Mouse (Mus musculus): Measurements from ENCODE around the gene Iqgap2. TPM values are rescaled to one million over a fixed set of nuclear protein-coding genes. Genes with fewer than 3 reads are reported as not detected.
A peak's percentile ranks its signal among the peaks of the same experiment; 100 is the strongest.

Iqgap2 gene
- 16.7 and 17.2 TPM in 2 replicates for polyA plus RNA-seq (2016; fragmentation: Nextera tagmentation; extraction: Ambion mirVana)

DNA sequence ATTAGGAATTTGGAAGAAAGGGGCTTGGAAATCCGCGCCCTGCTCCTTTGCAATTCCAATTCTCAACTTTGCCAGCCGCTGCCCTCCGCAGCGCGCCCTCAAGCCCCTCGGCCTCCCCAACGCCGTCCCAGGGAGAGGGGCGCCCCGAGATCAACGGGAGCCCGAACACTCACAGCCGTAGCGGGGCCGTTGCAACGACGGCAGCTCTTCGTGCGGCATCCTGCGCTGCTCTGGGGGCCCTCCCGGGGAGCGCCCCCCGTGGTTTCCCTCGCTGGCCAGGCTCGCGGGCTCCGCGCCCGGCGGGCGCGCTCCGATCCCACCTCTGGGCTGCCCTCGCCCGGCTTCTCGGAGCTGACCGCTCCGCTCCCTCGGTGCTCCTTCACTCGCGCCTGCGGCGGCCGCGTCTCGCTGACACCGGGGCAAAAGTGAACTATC lies at the start of gene Iqgap2:
TSS of gene Iqgap2 (minus strand) at position 432 of the 435 bp plus-strand sequence.
- Histone ChIP-seq H3K27me3 (0 out of 2 replicates have a peak, but pooled peaks cover 3% of the 10 kb centered on the region), H3K9me3 (no peaks in the 10 kb centered on the region), H3K9ac (peak within 1 kb of the TSS; percentile 86), H3K27ac (peak within 1 kb of the TSS; percentile 76), H3K4me1 (peaks cover 35% of the 10 kb centered on the region), H3K4me2 (peak within 1 kb of the TSS; percentile 89), H3K4me3 (replicated peaks) (peak within 1 kb of the TSS; percentile 80), H3K36me3 (replicated peaks) (no peaks in the 10 kb centered on the region)
- under 1% methylated on average over 41 of the region's 48 CpGs for WGBS
- ATAC-seq (ENCODE audit: low FRiP score), result peak; percentile 78

DNA sequence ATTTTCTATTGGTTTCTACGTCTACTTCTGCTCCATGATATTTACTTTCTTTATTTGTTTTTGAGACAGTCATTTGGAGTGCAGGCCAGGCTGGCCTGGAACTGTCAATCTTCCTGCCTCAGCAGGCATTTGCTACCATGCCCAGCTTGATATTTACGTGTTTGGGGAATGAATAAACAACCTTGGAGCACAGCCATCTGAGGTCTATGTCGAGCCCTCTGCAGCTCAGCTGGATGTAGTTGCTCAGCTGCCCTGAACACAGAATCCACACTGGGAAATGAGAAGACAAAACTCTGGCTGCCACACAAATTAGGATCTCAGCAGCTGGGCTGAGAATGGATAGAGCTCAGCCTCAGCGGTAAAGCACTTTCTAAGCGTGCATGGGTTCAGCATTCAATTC lies 49.1 kb upstream of the Iqgap2 start:
- H3K4me2 ChIP-seq, result no peak overlapping the region
- 71% methylated on average over 5 of the region's 5 CpGs for WGBS
- ATAC-seq (ENCODE audit: low FRiP score), result no peak
- H3K27ac ChIP-seq, result no peak overlapping the region
- no peak overlapping the region for H3K9ac ChIP-seq
- no peaks in the 10 kb centered on the region for H3K36me3 ChIP-seq (replicated peaks)
- no peaks in the 10 kb centered on the region for H3K9me3 ChIP-seq
- no peaks in the 10 kb centered on the region for H3K27me3 ChIP-seq
- 0 out of 2 replicates have a peak, but pooled peaks cover 6% of the 10 kb centered on the region for H3K4me1 ChIP-seq
- no peak overlapping the region for H3K4me3 ChIP-seq (replicated peaks)

- Histone ChIP-seq H3K4me2 (no peak overlapping the region), H3K4me3 (replicated peaks) (no peak overlapping the region), H3K36me3 (replicated peaks) (no peaks in the 10 kb centered on the region), H3K9me3 (0 out of 2 replicates have a peak, but pooled peaks cover 4% of the 10 kb centered on the region), H3K27ac (no peak overlapping the region), H3K4me1 (no peaks in the 10 kb centered on the region), H3K27me3 (no peaks in the 10 kb centered on the region), H3K9ac (no peak overlapping the region)
- no peak for ATAC-seq (ENCODE audit: low FRiP score)
- 77% methylated on average over 2 of the region's 2 CpGs for WGBS
Observed at GRCm38 (mm10) chr13:95924201-95924621, 32.5 kb upstream of the Iqgap2 start.

DNA sequence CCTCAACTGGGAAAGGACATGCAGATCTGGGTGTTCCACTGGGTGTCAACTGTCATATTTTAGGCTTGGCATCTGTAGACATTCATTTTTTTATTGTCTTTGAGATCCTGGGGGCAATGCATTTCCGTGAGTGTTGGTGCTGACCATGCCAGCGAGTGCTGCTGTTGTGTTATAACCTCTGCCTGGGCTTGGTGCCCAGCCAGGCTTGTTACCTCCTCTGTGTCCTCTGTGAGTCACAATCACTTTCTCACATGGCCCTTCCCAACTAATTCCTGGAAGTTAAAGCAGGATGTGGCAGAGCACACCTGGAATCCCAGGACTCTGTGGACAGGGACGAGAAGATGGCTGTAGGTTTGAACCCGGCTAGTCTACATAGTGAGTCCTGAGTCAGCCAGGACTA lies 30.9 kb upstream of the Iqgap2 start:
- H3K4me2 ChIP-seq, result no peak overlapping the region
- H3K4me1 ChIP-seq, result no peaks in the 10 kb centered on the region
- H3K9me3 ChIP-seq, result 0 out of 2 replicates have a peak, but pooled peaks cover 4% of the 10 kb centered on the region
- no peak for ATAC-seq (ENCODE audit: low FRiP score)
- H3K36me3 ChIP-seq (replicated peaks), result no peaks in the 10 kb centered on the region
- no peak overlapping the region for H3K4me3 ChIP-seq (replicated peaks)
- H3K27ac ChIP-seq, result no peak overlapping the region
- no peaks in the 10 kb centered on the region for H3K27me3 ChIP-seq
- H3K9ac ChIP-seq, result no peak overlapping the region
- 91% methylated on average over 4 of the region's 4 CpGs for WGBS

GRCm38 (mm10) chr13:95918624-95919284 lies 27.0 kb upstream of the Iqgap2 start:
- Histone ChIP-seq H3K4me3 (replicated peaks) (no peak overlapping the region), H3K4me1 (no peaks in the 10 kb centered on the region), H3K9me3 (0 out of 2 replicates have a peak, but pooled peaks cover 4% of the 10 kb centered on the region), H3K27ac (no peak overlapping the region), H3K9ac (no peak overlapping the region), H3K4me2 (no peak overlapping the region), H3K27me3 (no peaks in the 10 kb centered on the region), H3K36me3 (replicated peaks) (no peaks in the 10 kb centered on the region)
- 94% methylated on average over 9 of the region's 9 CpGs for WGBS
- ATAC-seq (ENCODE audit: low FRiP score), result no peak

DNA sequence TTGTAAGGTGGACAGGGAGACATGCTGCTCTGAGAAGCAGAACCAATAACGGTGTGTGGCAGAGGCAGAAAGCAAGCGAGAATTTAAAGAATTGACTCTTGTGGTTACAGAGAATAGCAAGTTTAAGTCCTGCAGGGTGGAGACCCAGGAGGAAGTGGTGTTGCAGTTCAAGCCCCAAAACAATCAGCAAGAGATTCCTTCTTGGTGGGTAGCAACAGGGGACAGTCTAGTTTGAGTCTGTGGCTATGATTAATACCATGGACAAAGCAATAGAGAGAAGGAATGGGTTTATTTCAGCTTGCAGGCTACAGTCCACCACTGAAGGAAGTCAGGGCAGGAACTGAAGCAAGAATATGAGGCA lies 21.3 kb upstream of the Iqgap2 start:
- WGBS, result 92% methylated on average over 2 of the region's 2 CpGs
- no peak for ATAC-seq (ENCODE audit: low FRiP score)
- Histone ChIP-seq H3K9ac (no peak overlapping the region), H3K4me2 (no peak overlapping the region), H3K27ac (no peak overlapping the region), H3K4me1 (no peaks in the 10 kb centered on the region), H3K4me3 (replicated peaks) (no peak overlapping the region), H3K27me3 (no peaks in the 10 kb centered on the region), H3K9me3 (no peaks in the 10 kb centered on the region), H3K36me3 (replicated peaks) (no peaks in the 10 kb centered on the region)

DNA sequence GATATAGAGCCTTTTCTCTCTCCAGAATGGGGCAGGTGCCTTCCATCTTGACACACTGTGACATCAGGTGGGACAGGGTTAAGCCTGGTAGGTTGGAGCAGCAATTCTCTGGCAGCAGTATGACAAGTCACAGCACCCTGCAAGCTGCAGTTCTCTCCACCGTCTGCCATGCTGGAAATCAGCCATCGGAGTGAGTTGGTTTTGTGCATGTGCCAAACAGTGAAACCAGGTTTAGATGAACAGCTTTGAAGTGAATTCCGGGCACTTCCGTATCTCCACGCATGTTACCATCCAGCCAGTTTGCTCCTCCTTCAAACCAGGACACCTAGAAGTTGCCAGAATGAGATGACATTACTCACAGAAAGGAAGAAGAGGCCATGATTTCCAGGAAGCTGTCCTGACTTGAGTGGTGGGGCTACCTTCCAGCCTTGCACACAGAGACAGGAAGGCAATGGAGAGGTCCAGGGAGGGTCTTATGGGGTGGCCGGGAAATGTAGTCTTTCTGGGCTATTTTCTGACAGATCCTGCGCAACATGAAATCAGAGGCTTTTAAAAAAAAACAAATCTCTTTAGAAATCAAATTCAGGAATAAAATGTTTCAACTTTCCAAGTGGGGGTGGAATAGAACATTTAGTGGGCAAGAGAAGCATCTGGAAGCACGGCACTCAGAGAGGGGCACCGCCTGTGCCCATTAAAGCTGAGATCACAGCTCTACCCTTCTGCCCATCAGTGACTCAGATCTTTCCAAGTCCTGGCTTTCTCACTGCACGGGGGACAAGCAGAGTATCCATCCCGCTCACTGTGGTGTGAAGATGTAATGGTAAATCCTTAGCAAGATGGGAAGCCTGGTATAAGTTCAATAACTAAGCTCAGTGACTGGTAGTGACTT lies 20.7 kb upstream of the Iqgap2 start:
- 88% methylated on average over 11 of the region's 11 CpGs for WGBS
- Histone ChIP-seq H3K4me2 (no peak overlapping the region), H3K4me1 (no peaks in the 10 kb centered on the region), H3K36me3 (replicated peaks) (no peaks in the 10 kb centered on the region), H3K9me3 (no peaks in the 10 kb centered on the region), H3K9ac (no peak overlapping the region), H3K27me3 (no peaks in the 10 kb centered on the region), H3K27ac (no peak overlapping the region), H3K4me3 (replicated peaks) (no peak overlapping the region)
- ATAC-seq (ENCODE audit: low FRiP score), result no peak

- no peaks in the 10 kb centered on the region for H3K9me3 ChIP-seq
- no peak overlapping the region for H3K27ac ChIP-seq
- H3K36me3 ChIP-seq (replicated peaks), result no peaks in the 10 kb centered on the region
- H3K9ac ChIP-seq, result no peak overlapping the region
- ATAC-seq (ENCODE audit: low FRiP score), result no peak
- no peak overlapping the region for H3K4me2 ChIP-seq
- H3K27me3 ChIP-seq, result no peaks in the 10 kb centered on the region
- WGBS, result 84% methylated on average over 9 of the region's 9 CpGs
- H3K4me1 ChIP-seq, result no peaks in the 10 kb centered on the region
- no peak overlapping the region for H3K4me3 ChIP-seq (replicated peaks)
Observed at GRCm38 (mm10) chr13:95910270-95910669, 18.5 kb upstream of the Iqgap2 start.

- H3K9me3 ChIP-seq, result no peaks in the 10 kb centered on the region
- no peak overlapping the region for H3K9ac ChIP-seq
- WGBS, result 79% methylated on average over 2 of the region's 2 CpGs
- no peak overlapping the region for H3K4me2 ChIP-seq
- no peaks in the 10 kb centered on the region for H3K27me3 ChIP-seq
- no peak overlapping the region for H3K27ac ChIP-seq
- no peak for ATAC-seq (ENCODE audit: low FRiP score)
- no peak overlapping the region for H3K4me3 ChIP-seq (replicated peaks)
- no peaks in the 10 kb centered on the region for H3K4me1 ChIP-seq
- H3K36me3 ChIP-seq (replicated peaks), result no peaks in the 10 kb centered on the region
Observed at GRCm38 (mm10) chr13:95909244-95909643, 17.5 kb upstream of the Iqgap2 start.

DNA sequence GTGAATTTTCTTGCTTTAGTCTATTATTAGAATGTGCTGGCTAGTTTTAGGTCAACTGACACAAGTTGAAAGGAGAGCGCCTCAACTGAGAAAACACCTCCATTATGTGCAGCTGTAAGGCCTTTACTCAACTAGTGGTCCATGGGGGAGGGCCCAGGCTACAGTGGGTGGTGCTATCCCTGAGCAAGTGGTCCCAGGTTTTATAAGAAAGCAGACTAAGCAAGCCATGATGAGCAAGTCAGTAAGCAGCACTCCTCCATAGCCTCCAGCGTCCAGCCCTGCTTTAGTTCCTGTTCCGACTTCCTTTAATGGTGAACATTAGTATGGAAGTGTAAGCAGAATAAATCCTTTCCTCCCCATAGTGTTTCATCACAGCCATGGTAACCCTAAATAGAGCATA lies 11.0 kb upstream of the Iqgap2 start:
- no peaks in the 10 kb centered on the region for H3K4me1 ChIP-seq
- no peak overlapping the region for H3K4me2 ChIP-seq
- no peak overlapping the region for H3K9ac ChIP-seq
- no peaks in the 10 kb centered on the region for H3K9me3 ChIP-seq
- no peak overlapping the region for H3K4me3 ChIP-seq (replicated peaks)
- 98% methylated on average over 3 of the region's 3 CpGs for WGBS
- no peaks in the 10 kb centered on the region for H3K27me3 ChIP-seq
- no peak for ATAC-seq (ENCODE audit: low FRiP score)
- H3K27ac ChIP-seq, result no peak overlapping the region
- H3K36me3 ChIP-seq (replicated peaks), result no peaks in the 10 kb centered on the region

- Histone ChIP-seq H3K36me3 (replicated peaks) (no peaks in the 10 kb centered on the region), H3K9me3 (no peaks in the 10 kb centered on the region), H3K27ac (no peak overlapping the region), H3K4me3 (replicated peaks) (no peak overlapping the region), H3K4me1 (no peaks in the 10 kb centered on the region), H3K9ac (no peak overlapping the region), H3K27me3 (no peaks in the 10 kb centered on the region), H3K4me2 (no peak overlapping the region)
- WGBS, result 88% methylated on average over 1 of the region's 1 CpGs
- no peak for ATAC-seq (ENCODE audit: low FRiP score)
Observed at GRCm38 (mm10) chr13:95899885-95900650, 8.3 kb upstream of the Iqgap2 start.

- Histone ChIP-seq H3K4me2 (no peak overlapping the region), H3K4me1 (peaks cover 12% of the 10 kb centered on the region), H3K27ac (no peak overlapping the region), H3K9me3 (no peaks in the 10 kb centered on the region), H3K36me3 (replicated peaks) (no peaks in the 10 kb centered on the region), H3K27me3 (no peaks in the 10 kb centered on the region), H3K4me3 (replicated peaks) (no peak overlapping the region), H3K9ac (no peak overlapping the region)
- 91% methylated on average over 6 of the region's 6 CpGs for WGBS
- ATAC-seq (ENCODE audit: low FRiP score), result no peak
Observed at GRCm38 (mm10) chr13:95896501-95896900, 4.8 kb upstream of the Iqgap2 start.

All from forebrain, embryonic 12.5 days (tissue).